Mouse (Mus musculus): ENCODE data around the gene Ptcra. TPM values are rescaled to one million over a fixed set of nuclear protein-coding genes. Genes with fewer than 3 reads are reported as not detected.

Gene Ptcra
- polyA plus RNA-seq, 1 experiment from 2014 or later = 0.44 TPM

- Histone ChIP-seq H3K27me3 (replicated peaks) (no peaks in the 10 kb centered on the region), H3K36me3 (peaks cover 31% of the 10 kb centered on the region), H3K4me1 (peaks cover 12% of the 10 kb centered on the region), H3K9me3 (no peaks in the 10 kb centered on the region), H3K4me3 (peak overlapping the region; percentile 79), H3K27ac (replicated peaks) (peak overlapping the region; percentile 87; the same call in 1 of the 2 replicates), H3K4me2 (peak overlapping the region; percentile 75), H3K9ac (no peak overlapping the region; the same call in 1 of the 2 replicates)
- no peak for ATAC-seq (ENCODE audit: extremely low read depth, insufficient number of reproducible peaks, low FRiP score, low TSS enrichment)
- WGBS = 80% methylated on average over 2 of the region's 2 CpGs
Observed at GRCm38 (mm10) chr17:46783222-46783565, 19.7 kb upstream of the Ptcra start.

- Histone ChIP-seq H3K4me2 (peak within 1 kb of the TSS; percentile 75), H3K9me3 (no peaks in the 10 kb centered on the region), H3K36me3 (peaks cover 37% of the 10 kb centered on the region), H3K4me3 (peak within 1 kb of the TSS; percentile 79), H3K27ac (replicated peaks) (peak within 1 kb of the TSS; percentile 87), H3K27me3 (replicated peaks) (no peaks in the 10 kb centered on the region), H3K9ac (peak within 1 kb of the TSS; percentile 90), H3K4me1 (peaks cover 12% of the 10 kb centered on the region)
- peak; percentile 88 for ATAC-seq (ENCODE audit: extremely low read depth, insufficient number of reproducible peaks, low FRiP score, low TSS enrichment)
- WGBS = 1% methylated on average over 44 of the region's 44 CpGs
Observed at GRCm38 (mm10) chr17:46782341-46783221, 19.1 kb upstream of the Ptcra start, which contains the start of gene Rpl7l1. Gene Rpl7l1, minus strand, starts transcription at chr17:46782672.

DNA sequence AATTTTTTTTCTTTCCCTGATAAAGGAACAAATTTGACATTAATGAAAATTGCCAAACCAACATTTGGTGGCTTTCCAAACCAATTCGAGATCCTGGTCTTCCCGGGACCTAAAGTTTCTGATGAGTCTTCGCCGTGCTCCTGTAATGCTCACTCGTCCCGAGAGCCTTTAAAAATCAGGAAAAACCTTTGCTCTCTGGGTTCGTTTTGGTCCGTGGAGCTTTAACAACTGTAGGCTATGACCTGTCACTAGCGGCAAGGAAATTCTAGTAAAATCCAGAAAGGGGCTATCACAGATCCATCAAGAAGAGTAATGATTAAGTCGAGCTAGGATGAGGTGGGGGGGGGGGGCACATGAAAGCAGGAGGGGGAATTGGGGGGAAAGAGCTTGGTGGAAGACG, 18.4 kb upstream of the Ptcra start:
- Histone ChIP-seq H3K4me3 (peak overlapping the region; percentile 79), H3K4me1 (peaks cover 12% of the 10 kb centered on the region), H3K9me3 (no peaks in the 10 kb centered on the region), H3K27me3 (replicated peaks) (no peaks in the 10 kb centered on the region), H3K36me3 (peaks cover 44% of the 10 kb centered on the region), H3K27ac (replicated peaks) (peak overlapping the region; percentile 87), H3K9ac (peak overlapping the region; percentile 90), H3K4me2 (peak overlapping the region; percentile 75)
- 3% methylated on average over 11 of the region's 11 CpGs for WGBS
- ATAC-seq (ENCODE audit: extremely low read depth, insufficient number of reproducible peaks, low FRiP score, low TSS enrichment) = no peak

GRCm38 (mm10) chr17:46776087-46776486, 12.6 kb upstream of the Ptcra start:
- H3K4me3 ChIP-seq = no peak overlapping the region
- H3K9ac ChIP-seq = no peak overlapping the region
- no peak for ATAC-seq (ENCODE audit: extremely low read depth, insufficient number of reproducible peaks, low FRiP score, low TSS enrichment)
- peaks cover 23% of the 10 kb centered on the region for H3K4me1 ChIP-seq
- H3K27me3 ChIP-seq (replicated peaks) = no peaks in the 10 kb centered on the region
- H3K36me3 ChIP-seq = peaks cover 72% of the 10 kb centered on the region
- H3K4me2 ChIP-seq = no peak overlapping the region
- no peaks in the 10 kb centered on the region for H3K9me3 ChIP-seq
- WGBS = 72% methylated on average over 3 of the region's 3 CpGs
- no peak overlapping the region for H3K27ac ChIP-seq (replicated peaks)

DNA sequence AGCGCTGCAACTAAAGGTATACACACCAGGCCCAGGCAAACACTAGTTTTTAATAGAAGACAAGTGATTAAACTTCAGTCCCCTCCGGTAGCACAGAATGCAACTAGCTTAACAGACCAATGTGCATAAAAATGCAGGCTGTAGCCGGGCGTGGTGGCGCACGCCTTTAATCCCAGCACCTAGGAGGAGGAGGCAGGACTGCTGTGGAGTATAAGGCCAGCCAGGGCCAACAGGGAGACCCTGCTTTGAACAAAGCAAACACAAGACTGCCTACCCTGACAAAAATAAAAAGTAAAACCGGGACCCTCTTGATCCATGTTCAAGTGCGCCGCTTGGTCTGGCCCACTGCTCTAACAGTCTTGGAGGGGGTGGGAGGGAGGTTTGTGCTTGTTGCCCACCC, 11.6 kb upstream of the Ptcra start:
- no peak for ATAC-seq (ENCODE audit: extremely low read depth, insufficient number of reproducible peaks, low FRiP score, low TSS enrichment)
- peaks cover 17% of the 10 kb centered on the region for H3K4me1 ChIP-seq
- peaks cover 62% of the 10 kb centered on the region for H3K36me3 ChIP-seq
- no peak overlapping the region for H3K4me2 ChIP-seq
- no peaks in the 10 kb centered on the region for H3K9me3 ChIP-seq
- no peak overlapping the region for H3K9ac ChIP-seq
- no peak overlapping the region for H3K27ac ChIP-seq (replicated peaks)
- WGBS = 92% methylated on average over 9 of the region's 9 CpGs
- H3K4me3 ChIP-seq = no peak overlapping the region
- no peaks in the 10 kb centered on the region for H3K27me3 ChIP-seq (replicated peaks)

DNA sequence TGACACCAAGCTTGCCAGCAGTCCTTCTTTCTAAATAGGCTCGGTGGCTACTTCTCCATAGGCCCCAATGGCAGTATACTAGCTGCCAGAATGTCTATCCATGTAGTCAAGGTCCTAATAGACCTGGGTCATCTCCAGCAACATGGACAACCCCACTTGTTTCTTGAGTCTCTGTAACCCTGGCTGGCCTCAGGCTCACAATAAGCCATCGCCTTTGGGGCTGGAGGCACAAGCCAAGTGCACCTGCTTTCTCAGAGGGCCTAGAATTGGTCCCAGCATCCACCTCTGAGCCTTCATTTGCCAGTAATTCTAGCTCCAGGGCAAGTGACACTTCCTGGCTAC, 10.6 kb upstream of the Ptcra start:
- peaks cover 52% of the 10 kb centered on the region for H3K36me3 ChIP-seq
- peaks cover 17% of the 10 kb centered on the region for H3K4me1 ChIP-seq
- H3K9ac ChIP-seq = peak overlapping the region; percentile 95
- H3K4me3 ChIP-seq = peak overlapping the region; percentile 97; the same call in 1 of the 2 replicates
- 39% methylated on average over 2 of the region's 2 CpGs for WGBS
- no peak for ATAC-seq (ENCODE audit: extremely low read depth, insufficient number of reproducible peaks, low FRiP score, low TSS enrichment)
- H3K27ac ChIP-seq (replicated peaks) = no peak overlapping the region
- no peaks in the 10 kb centered on the region for H3K27me3 ChIP-seq (replicated peaks)
- no peaks in the 10 kb centered on the region for H3K9me3 ChIP-seq
- peak overlapping the region; percentile 90 for H3K4me2 ChIP-seq

GRCm38 (mm10) chr17:46773278-46774130, 10.0 kb upstream of the Ptcra start:
- 10% methylated on average over 19 of the region's 20 CpGs for WGBS
- Histone ChIP-seq H3K9me3 (no peaks in the 10 kb centered on the region), H3K36me3 (peaks cover 46% of the 10 kb centered on the region), H3K4me3 (peak overlapping the region; percentile 97), H3K4me1 (peaks cover 17% of the 10 kb centered on the region), H3K9ac (peak overlapping the region; percentile 95), H3K4me2 (peak overlapping the region; percentile 90), H3K27me3 (replicated peaks) (no peaks in the 10 kb centered on the region), H3K27ac (replicated peaks) (peak overlapping the region; percentile 78)
- ATAC-seq (ENCODE audit: extremely low read depth, insufficient number of reproducible peaks, low FRiP score, low TSS enrichment) = no peak

- peak within 1 kb of the TSS; percentile 95 for H3K9ac ChIP-seq
- peak; percentile 73 for ATAC-seq (ENCODE audit: extremely low read depth, insufficient number of reproducible peaks, low FRiP score, low TSS enrichment)
- under 1% methylated on average over 50 of the region's 50 CpGs for WGBS
Observed at GRCm38 (mm10) chr17:46772404-46773277, 9.1 kb upstream of the Ptcra start, which contains the start of gene 2310039H08Rik. Gene 2310039H08Rik, plus strand, starts transcription at chr17:46772635.

DNA sequence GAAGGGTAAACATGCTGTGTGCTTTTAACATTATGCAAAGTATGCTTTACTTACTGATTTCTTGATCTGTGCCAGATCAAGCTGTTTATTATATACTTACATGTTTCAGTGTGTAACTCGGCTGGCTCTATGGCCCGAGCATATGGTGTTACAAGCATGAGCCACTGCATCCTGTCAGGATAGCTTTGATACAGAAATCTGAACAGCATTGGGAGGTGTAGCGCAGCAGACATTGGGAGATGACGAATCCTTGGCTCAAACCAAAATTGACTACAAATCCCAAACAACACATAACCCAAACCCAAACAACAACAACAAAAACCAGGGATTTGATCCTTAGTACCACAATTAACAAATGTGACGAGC, 8.5 kb upstream of the Ptcra start:
- whole genome bisulfite sequencing = 6% methylated on average over 5 of the region's 5 CpGs
- Histone ChIP-seq H3K4me2 (peak overlapping the region; percentile 90), H3K27me3 (replicated peaks) (no peaks in the 10 kb centered on the region), H3K4me3 (peak overlapping the region; percentile 97), H3K4me1 (peaks cover 17% of the 10 kb centered on the region), H3K9me3 (no peaks in the 10 kb centered on the region), H3K36me3 (peaks cover 31% of the 10 kb centered on the region), H3K9ac (peak overlapping the region; percentile 95), H3K27ac (replicated peaks) (peak overlapping the region; percentile 78)
- ATAC-seq (ENCODE audit: extremely low read depth, insufficient number of reproducible peaks, low FRiP score, low TSS enrichment) = no peak

More at GRCm38 (mm10) chr17:46772404-46773277, 9.1 kb upstream of the Ptcra start, which contains the start of gene 2310039H08Rik:
- Histone ChIP-seq H3K27ac (replicated peaks) (peak within 1 kb of the TSS; percentile 78), H3K9me3 (no peaks in the 10 kb centered on the region), H3K36me3 (peaks cover 37% of the 10 kb centered on the region), H3K4me1 (peaks cover 17% of the 10 kb centered on the region), H3K4me2 (peak within 1 kb of the TSS; percentile 90), H3K4me3 (peak within 1 kb of the TSS; percentile 97), H3K27me3 (replicated peaks) (no peaks in the 10 kb centered on the region)

GRCm38 (mm10) chr17:46771616-46772015, 8.1 kb upstream of the Ptcra start:
- 56% methylated on average over 17 of the region's 17 CpGs for WGBS
- Histone ChIP-seq H3K27me3 (replicated peaks) (no peaks in the 10 kb centered on the region), H3K9ac (peak overlapping the region; percentile 95), H3K4me2 (peak overlapping the region; percentile 90), H3K9me3 (no peaks in the 10 kb centered on the region), H3K4me1 (peaks cover 17% of the 10 kb centered on the region), H3K27ac (replicated peaks) (peak overlapping the region; percentile 78; the same call in 1 of the 2 replicates), H3K4me3 (peak overlapping the region; percentile 97), H3K36me3 (peaks cover 27% of the 10 kb centered on the region)
- no peak for ATAC-seq (ENCODE audit: extremely low read depth, insufficient number of reproducible peaks, low FRiP score, low TSS enrichment)
